Mouse (Mus musculus) kidney, embryonic 14.5 days (tissue): ENCODE results near the gene Oas1e. TPM values are rescaled to one million over a fixed set of nuclear protein-coding genes. Genes with fewer than 3 reads are reported as not detected.
A peak's percentile ranks its signal among the peaks of the same experiment; 100 is the strongest.
"Not testable (repeated sequence)": the region's sequence is repeated elsewhere in the genome, so short reads cannot be mapped to it uniquely, and the experiment has no call there.

Experiments
- ATAC-seq: fragments of 200-750 bp; cut with Nextera tagmentation; 2 replicates; pipeline ENCODE4 v1.8.0; 2017; ENCODE audit warnings: moderate number of reproducible peaks, mild to moderate bottlenecking, moderate TSS enrichment, moderate library complexity; ENCODE audit not compliant: low FRiP score, low TSS enrichment
- H3K27ac ChIP-seq: fragments of 300-500 bp; sonication (generic); 2 replicates; pipeline ENCODE4 v1.5.1; 2014; ENCODE audit warnings: low read depth, mild to moderate bottlenecking, low read length, moderate library complexity, mixed read lengths
- H3K27me3 ChIP-seq: fragments of 300-500 bp; sonication (generic); 2 replicates; pipeline ENCODE4 v1.6.1; 2014; ENCODE audit warnings: mild to moderate bottlenecking, low read length; ENCODE audit not compliant: control insufficient read depth, insufficient read depth
- H3K36me3 ChIP-seq: fragments of 300-500 bp; sonication (generic); 2 replicates; pipeline ENCODE4 v1.6.1; 2014; ENCODE audit warnings: low read length, mixed read lengths; ENCODE audit not compliant: control insufficient read depth, insufficient read depth
- H3K4me1 ChIP-seq: fragments of 300-500 bp; sonication (generic); 2 replicates; pipeline ENCODE4 v1.6.1; 2014; ENCODE audit warnings: low read length, mixed read lengths; ENCODE audit not compliant: control insufficient read depth, insufficient read depth
- H3K4me2 ChIP-seq: fragments of 300-500 bp; sonication (generic); replicated peaks from 2 replicates; pipeline ENCODE4 v1.6.1; 2014; ENCODE audit warnings: low read depth, mild to moderate bottlenecking, low read length
- H3K4me3 ChIP-seq: fragments of 300-500 bp; sonication (generic); 2 replicates; pipeline ENCODE4 v1.5.1; 2014; ENCODE audit warnings: mild to moderate bottlenecking, low read length
- H3K9ac ChIP-seq: fragments of 300-500 bp; sonication (generic); 2 replicates; pipeline ENCODE4 v1.6.1; 2014; ENCODE audit warnings: low read depth, mild to moderate bottlenecking, low read length, moderate library complexity
- H3K9me3 ChIP-seq: fragments of 300-500 bp; sonication (generic); 2 replicates; pipeline ENCODE4 v1.6.1; 2016; ENCODE audit warnings: low read length; ENCODE audit not compliant: control insufficient read depth
- WGBS: fragments of 180-500 bp; shearing (Covaris S2); extraction: QIAGEN DNeasy Blood & Tissue Kit; methylation state at CpG from one replicate; pipeline ENCODE4 v1.1.7; 2014; 5-methylcytosine and 5-hydroxymethylcytosine counted together
- polyA plus RNA-seq: library from polyadenylated mRNA; unstranded; fragments of >200 nt; fragmentation: Nextera tagmentation; extraction: Ambion mirVana; gene quantifications from 2 replicates; pipeline ENCODE4 v1.2.1, GENCODE M21; 2014

Oas1e gene
- polyA plus RNA-seq, 1 experiment from 2014 or later = not detected

- 5% methylated on average over 18 of the region's 18 CpGs for WGBS
- Histone ChIP-seq H3K4me1 (0 out of 2 replicates have a peak, but pooled peaks cover 5% of the 10 kb centered on the region), H3K9me3 (no peaks in the 10 kb centered on the region), H3K27ac (peak within 1 kb of the TSS; percentile 68), H3K4me2 (peak within 1 kb of the TSS; percentile 46), H3K27me3 (no peaks in the 10 kb centered on the region), H3K9ac (peak within 1 kb of the TSS; percentile 29; the same call in 1 of the 2 replicates), H3K36me3 (no peaks in the 10 kb centered on the region), H3K4me3 (peak within 1 kb of the TSS; percentile 32)
- ATAC-seq = peak; percentile 89
These were observed 16.9 kb upstream of the Oas1e start, which contains the start of gene Oas1c for GRCm38 (mm10) chr5:120811951-120812819. Gene Oas1c, minus strand, starts transcription at chr5:120812514.

- H3K27me3 ChIP-seq = no peaks in the 10 kb centered on the region
- H3K4me3 ChIP-seq = no peak overlapping the region
- no peak for ATAC-seq
- no peaks in the 10 kb centered on the region for H3K9me3 ChIP-seq
- H3K4me1 ChIP-seq = 0 out of 2 replicates have a peak, but pooled peaks cover 5% of the 10 kb centered on the region
- no peak overlapping the region for H3K4me2 ChIP-seq
- H3K27ac ChIP-seq = no peak overlapping the region
- no peak overlapping the region for H3K9ac ChIP-seq
- no peaks in the 10 kb centered on the region for H3K36me3 ChIP-seq
- 39% methylated on average over 6 of the region's 6 CpGs for WGBS
These were observed 13.8 kb upstream of the Oas1e start for GRCm38 (mm10) chr5:120809171-120809570.

- Histone ChIP-seq H3K27ac (no peak overlapping the region), H3K9me3 (no peaks in the 10 kb centered on the region), H3K4me2 (no peak overlapping the region), H3K9ac (no peak overlapping the region), H3K4me1 (no peaks in the 10 kb centered on the region), H3K36me3 (no peaks in the 10 kb centered on the region), H3K27me3 (no peaks in the 10 kb centered on the region), H3K4me3 (no peak overlapping the region)
- 86% methylated on average over 1 of the region's 1 CpGs for WGBS
- no peak for ATAC-seq
These were observed 11.1 kb upstream of the Oas1e start for GRCm38 (mm10) chr5:120806458-120806857.

GRCm38 (mm10) chr5:120803596-120803995 is 8.3 kb upstream of the Oas1e start:
- Histone ChIP-seq H3K27ac (no peak overlapping the region), H3K4me1 (no peaks in the 10 kb centered on the region), H3K27me3 (no peaks in the 10 kb centered on the region), H3K36me3 (no peaks in the 10 kb centered on the region), H3K4me2 (no peak overlapping the region), H3K4me3 (no peak overlapping the region), H3K9ac (no peak overlapping the region), H3K9me3 (no peaks in the 10 kb centered on the region)
- no peak for ATAC-seq
- WGBS = 71% methylated on average over 2 of the region's 2 CpGs

- H3K27ac ChIP-seq, H3K4me2 ChIP-seq, H3K4me3 ChIP-seq, H3K4me1 ChIP-seq, H3K27me3 ChIP-seq, H3K9ac ChIP-seq, H3K9me3 ChIP-seq, H3K36me3 ChIP-seq, ATAC-seq: not testable (repeated sequence)
- 79% methylated on average over 2 of the region's 2 CpGs for WGBS
These were observed 3.6 kb upstream of the Oas1e start for GRCm38 (mm10) chr5:120798943-120799342.

- H3K4me3 ChIP-seq, H3K9me3 ChIP-seq, H3K27me3 ChIP-seq, ATAC-seq, H3K27ac ChIP-seq, H3K4me1 ChIP-seq, H3K4me2 ChIP-seq, H3K36me3 ChIP-seq, H3K9ac ChIP-seq: not testable (repeated sequence)
- WGBS = 81% methylated on average over 5 of the region's 5 CpGs
These were observed 2.8 kb upstream of the Oas1e start for GRCm38 (mm10) chr5:120798147-120798546.

- Histone ChIP-seq H3K4me2 (no peak overlapping the region), H3K9ac (no peak overlapping the region), H3K9me3 (no peaks in the 10 kb centered on the region), H3K4me3 (no peak overlapping the region), H3K27me3 (no peaks in the 10 kb centered on the region), H3K27ac (no peak overlapping the region), H3K4me1 (no peaks in the 10 kb centered on the region), H3K36me3 (no peaks in the 10 kb centered on the region)
- WGBS = 24% methylated on average over 2 of the region's 2 CpGs
- no peak for ATAC-seq
These were observed 2.3 kb downstream of the Oas1e start for GRCm38 (mm10) chr5:120793043-120793442.

- Histone ChIP-seq H3K9ac (no peak overlapping the region), H3K4me3 (no peak overlapping the region), H3K36me3 (no peaks in the 10 kb centered on the region), H3K9me3 (no peaks in the 10 kb centered on the region), H3K4me1 (no peaks in the 10 kb centered on the region), H3K27ac (no peak overlapping the region), H3K27me3 (no peaks in the 10 kb centered on the region), H3K4me2 (no peak overlapping the region)
- whole genome bisulfite sequencing = 62% methylated on average over 3 of the region's 3 CpGs
- no peak for ATAC-seq
These were observed 8.3 kb downstream of the Oas1e start for GRCm38 (mm10) chr5:120787042-120787441.

GRCm38 (mm10) chr5:120782446-120782845 is 12.9 kb downstream of the Oas1e start:
- 75% methylated on average over 2 of the region's 2 CpGs for WGBS
- no peaks in the 10 kb centered on the region for H3K9me3 ChIP-seq
- no peaks in the 10 kb centered on the region for H3K36me3 ChIP-seq
- no peaks in the 10 kb centered on the region for H3K27me3 ChIP-seq
- H3K4me1 ChIP-seq = no peaks in the 10 kb centered on the region
- H3K4me3 ChIP-seq = no peak overlapping the region
- no peak overlapping the region for H3K4me2 ChIP-seq
- ATAC-seq = no peak
- H3K9ac ChIP-seq = no peak overlapping the region
- H3K27ac ChIP-seq = no peak overlapping the region
